Mouse (Mus musculus) heart, embryonic 14.5 days (tissue): ENCODE data around the gene Adcy6. TPM values are rescaled to one million over a fixed set of nuclear protein-coding genes. Genes with fewer than 3 reads are reported as not detected.
"Not testable (repeated sequence)": the region's sequence is repeated elsewhere in the genome, so short reads cannot be mapped to it uniquely, and the experiment has no call there.

Experiments used
- ATAC-seq: fragments of 200-750 bp; cut with Nextera tagmentation; 2 replicates; pipeline ENCODE4 v1.8.0; 2017; ENCODE audit warnings: low read depth, moderate TSS enrichment; ENCODE audit not compliant: insufficient number of reproducible peaks, insufficient read depth, low FRiP score
- H3K27ac ChIP-seq, 2 experiments: fragments of 200-500 bp in 1 of 2; fragments of 300-500 bp in 1 of 2; sonication (generic) in 1 of 2; replicated peaks in 1 of 2; 2 replicates each; pipeline ENCODE4 v1.5.1; 2012 to 2014; ENCODE audit warnings: low read depth in 2 of 2, low read length in 2 of 2, control low read depth in 1 of 2, mild to moderate bottlenecking in 1 of 2, mixed read lengths in 1 of 2; ENCODE audit not compliant: control insufficient read depth in 1 of 2, insufficient read depth in 1 of 2
- H3K27me3 ChIP-seq: fragments of 300-500 bp; sonication (generic); 2 replicates; pipeline ENCODE4 v1.6.1; 2014; ENCODE audit warnings: mild to moderate bottlenecking, low read length, control low read depth; ENCODE audit not compliant: control insufficient read depth, insufficient read depth
- H3K36me3 ChIP-seq: fragments of 300-500 bp; sonication (generic); 2 replicates; pipeline ENCODE4 v1.6.1; 2014; ENCODE audit warnings: mild to moderate bottlenecking, control low read depth, low read length, mixed read lengths; ENCODE audit not compliant: control insufficient read depth, insufficient read depth
- H3K4me1 ChIP-seq, 2 experiments: fragments of 200-500 bp in 1 of 2; fragments of 300-500 bp in 1 of 2; sonication (generic) in 1 of 2; 2 replicates each; pipeline ENCODE4 v1.6.1; 2012 to 2014; ENCODE audit warnings: low read length in 2 of 2, control low read depth in 1 of 2, mixed read lengths in 1 of 2; ENCODE audit not compliant: control insufficient read depth in 2 of 2, insufficient read depth in 2 of 2
- H3K4me2 ChIP-seq: fragments of 300-500 bp; sonication (generic); 2 replicates; pipeline ENCODE4 v1.6.1; 2014; ENCODE audit warnings: mild to moderate bottlenecking, low read length
- H3K4me3 ChIP-seq, 2 experiments: fragments of 200-500 bp in 1 of 2; fragments of 300-500 bp in 1 of 2; sonication (generic) in 1 of 2; 2 replicates each; pipeline ENCODE4 v1.5.1; 2012 to 2014; ENCODE audit warnings: low read length in 2 of 2, mild to moderate bottlenecking in 2 of 2, control low read depth in 1 of 2, low read depth in 1 of 2, moderate library complexity in 1 of 2; ENCODE audit not compliant: control insufficient read depth in 1 of 2, insufficient read depth in 1 of 2
- H3K9ac ChIP-seq: fragments of 300-500 bp; sonication (generic); 2 replicates; pipeline ENCODE4 v1.6.1; 2014; ENCODE audit warnings: mild to moderate bottlenecking, low read length
- H3K9me3 ChIP-seq: fragments of 300-500 bp; sonication (generic); 2 replicates; pipeline ENCODE4 v1.6.1; 2016; ENCODE audit warnings: low read length, control low read depth; ENCODE audit not compliant: control insufficient read depth
- WGBS: fragments of 180-500 bp; shearing (Covaris S2); extraction: QIAGEN DNeasy Blood & Tissue Kit; methylation state at CpG from one replicate; pipeline ENCODE4 v1.1.7; 2014; 5-methylcytosine and 5-hydroxymethylcytosine counted together
- polyA plus RNA-seq: library from polyadenylated mRNA; unstranded; fragments of >200 nt; fragmentation: Nextera tagmentation; extraction: Ambion mirVana; gene quantifications from 2 replicates; pipeline ENCODE4 v1.2.1, GENCODE M21; 2014

The Adcy6 gene
- polyA plus RNA-seq, 1 experiment from 2014 or later: 43.7 TPM

- ATAC-seq, H3K4me3 ChIP-seq, H3K27me3 ChIP-seq, H3K9me3 ChIP-seq, H3K4me2 ChIP-seq: not testable (repeated sequence)
- peak overlapping the region; percentile 27; the same call in 1 of the 2 replicates for H3K9ac ChIP-seq
- H3K4me1 ChIP-seq: peaks cover 8 to 11% of the 10 kb centered on the region in 2 experiments; a peak in 3 of 4 replicates
- WGBS: 65% methylated on average over 9 of the region's 9 CpGs
- peak overlapping the region in 1 of 2 experiments; percentile 52; a peak in 1 of 4 replicates for H3K27ac ChIP-seq
- peaks cover 37% of the 10 kb centered on the region for H3K36me3 ChIP-seq
These were observed 23.7 kb downstream of the Adcy6 start for GRCm38 (mm10) chr15:98586141-98586540.

GRCm38 (mm10) chr15:98585421-98585820 is 24.5 kb downstream of the Adcy6 start:
- Histone ChIP-seq H3K4me1 (peaks cover 8 to 11% of the 10 kb centered on the region in 2 experiments; a peak in 3 of 4 replicates), H3K4me2 (no peak overlapping the region), H3K36me3 (peaks cover 30% of the 10 kb centered on the region), H3K9me3 (no peaks in the 10 kb centered on the region), H3K27me3 (no peaks in the 10 kb centered on the region), H3K27ac (peak overlapping the region; percentile 1 to 52; a peak in 3 of 4 replicates), H3K9ac (peak overlapping the region; percentile 27; the same call in 1 of the 2 replicates), H3K4me3 (no peak overlapping the region)
- no peak for ATAC-seq
- WGBS: 41% methylated on average over 7 of the region's 7 CpGs

- WGBS: 64% methylated on average over 8 of the region's 8 CpGs
- H3K9ac ChIP-seq: no peak overlapping the region
These were observed 26.9 kb downstream of the Adcy6 start for GRCm38 (mm10) chr15:98582996-98583395.

GRCm38 (mm10) chr15:98582410-98582809 is 27.5 kb downstream of the Adcy6 start:
- Histone ChIP-seq H3K4me1 (peaks cover 8 to 11% of the 10 kb centered on the region in 2 experiments; a peak in 3 of 4 replicates), H3K4me3 (no peak overlapping the region), H3K36me3 (no peaks in the 10 kb centered on the region; the same call in 1 of the 2 replicates), H3K9me3 (no peaks in the 10 kb centered on the region), H3K27ac (no peak overlapping the region), H3K9ac (no peak overlapping the region), H3K4me2 (no peak overlapping the region), H3K27me3 (no peaks in the 10 kb centered on the region)
- WGBS: 53% methylated on average over 8 of the region's 8 CpGs
- no peak for ATAC-seq

More at GRCm38 (mm10) chr15:98582996-98583395, 26.9 kb downstream of the Adcy6 start:
- Histone ChIP-seq H3K4me1 (peaks cover 8 to 11% of the 10 kb centered on the region in 2 experiments; a peak in 3 of 4 replicates), H3K4me2 (no peak overlapping the region), H3K9me3 (no peaks in the 10 kb centered on the region), H3K27me3 (no peaks in the 10 kb centered on the region), H3K36me3 (peaks cover 5% of the 10 kb centered on the region), H3K27ac (no peak overlapping the region), H3K4me3 (no peak overlapping the region)
- no peak for ATAC-seq

GRCm38 (mm10) chr15:98579795-98580464 is 29.9 kb downstream of the Adcy6 start:
- Histone ChIP-seq H3K4me3 (no peak overlapping the region), H3K36me3 (no peaks in the 10 kb centered on the region), H3K4me2 (no peak overlapping the region), H3K27me3 (no peaks in the 10 kb centered on the region), H3K9me3 (no peaks in the 10 kb centered on the region), H3K9ac (no peak overlapping the region), H3K4me1 (peaks cover 5% of the 10 kb centered on the region in 2 experiments; a peak in 2 of 4 replicates), H3K27ac (no peak overlapping the region)
- peak; percentile 61; the same call in 1 of the 2 replicates for ATAC-seq
- WGBS: 42% methylated on average over 5 of the region's 5 CpGs

- Histone ChIP-seq H3K4me3 (no peak overlapping the region), H3K9ac (no peak overlapping the region), H3K9me3 (no peaks in the 10 kb centered on the region), H3K36me3 (no peaks in the 10 kb centered on the region), H3K27me3 (no peaks in the 10 kb centered on the region), H3K4me1 (peaks cover 3 to 5% of the 10 kb centered on the region in 2 experiments; a peak in 1 of 4 replicates), H3K4me2 (no peak overlapping the region), H3K27ac (no peak overlapping the region)
- 89% methylated on average over 2 of the region's 2 CpGs for WGBS
- no peak for ATAC-seq
These were observed 30.6 kb downstream of the Adcy6 start for GRCm38 (mm10) chr15:98579310-98579709.

- H3K9me3 ChIP-seq: no peaks in the 10 kb centered on the region
- peaks cover 5 to 9% of the 10 kb centered on the region in 2 experiments for H3K4me1 ChIP-seq
- ATAC-seq: no peak
- H3K36me3 ChIP-seq: no peaks in the 10 kb centered on the region
- WGBS: 74% methylated on average over 4 of the region's 4 CpGs
- no peak overlapping the region for H3K4me2 ChIP-seq
- H3K27ac ChIP-seq: no peak overlapping the region
- no peak overlapping the region for H3K4me3 ChIP-seq
- no peak overlapping the region for H3K9ac ChIP-seq
- no peaks in the 10 kb centered on the region for H3K27me3 ChIP-seq
These were observed 36.6 kb downstream of the Adcy6 start for GRCm38 (mm10) chr15:98573293-98573692.
